Mouse (Mus musculus) CH12.LX (cell line): Measurements from ENCODE around the gene Ikzf5.

Experiments used
- CTCF ChIP-seq, 2 experiments: IDR thresholded peaks in 1 of 2; conservative IDR thresholded peaks in 1 of 2; 2 replicates each; pipeline ENCODE4 v1.5.1; 2011 to 2012; ENCODE audit warnings: low read depth in 2 of 2, low read length in 2 of 2, improper control_type of control experiment in 1 of 2, inconsistent platforms in 1 of 2, mild to moderate bottlenecking in 1 of 2, moderate library complexity in 1 of 2
- MAFK ChIP-seq: IDR thresholded peaks from 2 replicates; pipeline ENCODE4 v1.6.1; 2011; ENCODE audit warnings: low read length, improper control_type of control experiment; ENCODE audit not compliant: insufficient replicate concordance
- MYC ChIP-seq: IDR thresholded peaks from 2 replicates; pipeline ENCODE4 v1.6.1; 2011; ENCODE audit warnings: low read depth, mild to moderate bottlenecking, improper control_type of control experiment, low read length

- TF ChIP-seq MYC (no peak), CTCF (conservative IDR thresholded peaks at IDR 0.05 in 1 of 2, IDR thresholded peaks at IDR 0.05 in 1 of 2; ENCODE audit: low read depth in 2 of 2, low read length in 2 of 2) (peak in 1 of 2 experiments; percentile 65; a peak in 2 of 4 replicates), MAFK (no peak)
Measured at GRCm38 (mm10) chr7:131432244-131432643, 21.9 kb upstream of the Ikzf5 start.
